Mouse (Mus musculus) bone marrow, adult 2 months (tissue): ENCODE results near the gene Pigz.

Experiments
- CTCF ChIP-seq: fragments of 200-500 bp; IDR thresholded peaks from 2 replicates; pipeline ENCODE4 v1.5.1; 2011; ENCODE audit warnings: low read length, control low read depth; ENCODE audit not compliant: control insufficient read depth, insufficient read depth
- POLR2A ChIP-seq: fragments of 200-500 bp; IDR thresholded peaks from 2 replicates; pipeline ENCODE4 v1.6.1; 2011; ENCODE audit warnings: low read depth, mild to moderate bottlenecking, control low read depth, low read length, borderline replicate concordance; ENCODE audit not compliant: control insufficient read depth

DNA sequence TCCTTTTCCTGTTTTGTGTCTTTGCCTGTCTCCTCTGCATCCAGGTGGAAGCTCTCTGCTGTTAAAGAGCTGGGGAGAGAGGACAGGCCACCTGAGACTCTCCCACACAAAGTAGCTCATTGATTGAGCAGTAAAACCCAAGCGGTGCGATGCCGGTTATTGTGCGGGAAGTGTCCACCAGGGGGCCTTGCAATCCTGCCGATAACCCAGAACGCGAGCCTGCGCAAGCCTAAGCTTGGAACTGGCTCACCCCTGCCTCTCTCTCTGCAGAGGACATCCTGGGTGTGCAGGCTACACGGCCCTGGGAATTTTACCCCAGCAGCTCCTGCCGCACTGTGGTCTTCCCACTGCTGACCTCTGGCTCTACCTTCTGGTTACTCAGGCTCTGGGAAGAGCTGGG, 10.3 kb downstream of the Pigz start:
- TF ChIP-seq POLR2A (no peak), CTCF (peak; percentile 85)
